Comparison of ENCODE assay signal across 16 mouse cellular contexts in the genomic region with DNA sequence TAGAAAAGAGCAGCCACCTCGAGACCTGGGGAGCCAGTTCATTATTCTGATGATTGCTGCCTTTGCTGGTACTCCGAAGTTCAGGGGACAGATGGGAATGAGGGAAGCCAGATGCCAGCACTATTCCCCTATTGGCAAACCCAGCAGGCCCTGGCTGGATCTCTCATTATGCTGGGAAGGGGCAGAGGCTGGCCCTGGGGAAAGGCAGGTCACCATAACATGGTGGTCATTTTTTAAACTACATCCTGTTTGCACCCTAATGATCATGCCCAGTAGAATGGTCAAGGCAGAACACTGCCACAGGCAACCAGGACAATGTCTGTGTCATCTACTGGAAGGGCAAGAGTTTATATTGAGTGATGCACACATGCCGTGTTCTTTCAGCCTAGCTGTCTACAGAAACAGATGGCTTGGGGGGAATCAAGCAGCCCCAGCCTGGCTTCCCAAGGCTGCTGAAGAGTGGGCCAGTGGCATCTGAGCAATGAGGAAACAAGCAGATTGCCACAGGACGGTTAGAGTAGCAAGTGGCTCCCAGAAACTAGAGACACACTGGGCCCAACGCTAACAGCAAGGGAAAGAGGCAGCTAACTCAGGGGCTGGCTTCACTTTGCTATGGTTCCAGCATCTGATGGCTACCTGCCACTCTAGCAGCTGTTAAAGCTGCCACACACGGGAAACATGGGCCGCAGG.
A peak's percentile ranks its signal among the peaks of the same experiment; 100 is the strongest.
DNase-seq lines count a peak whose midpoint lies in the region; ATAC-seq and TF ChIP-seq lines count a peak whose summit lies in the region.
"Had no signal": no experiment of that assay in that cellular context is flagged by ENCODE, and none has a peak within 500 bp of the region (broad histone marks: within the 10 kb centered on the region; RNA-seq: fewer than 3 reads in every experiment).

No protein-coding gene starts in this region.

- H3K4me2 ChIP-seq in midbrain, postnatal 0 days (ENCODE audit: low read depth, low read length, poor library complexity, severe bottlenecking): no peak overlapping the region
- H3K4me2 ChIP-seq in midbrain, embryonic 15.5 days: no peak overlapping the region
- H3K4me2 ChIP-seq: neural tube, embryonic 13.5 days had no signal

- TF ChIP-seq CTCF in midbrain, postnatal 0 days (IDR thresholded peaks at IDR 0.05): no peak

- 87% methylated on average over 7 of the region's 7 CpGs for WGBS in midbrain, postnatal 0 days
- WGBS in midbrain, embryonic 15.5 days: 74% methylated on average over 7 of the region's 7 CpGs

- H3K4me3 ChIP-seq in midbrain, postnatal 0 days (ENCODE audit: low read depth, low read length): no peak overlapping the region
- no peak overlapping the region for H3K4me3 ChIP-seq in midbrain, embryonic 15.5 days
- H3K4me3 ChIP-seq: neural tube, embryonic 13.5 days had no signal

- H3K9ac ChIP-seq in midbrain, postnatal 0 days (replicated peaks; ENCODE audit: low read length, poor library complexity, severe bottlenecking): no peak overlapping the region
- no peak overlapping the region for H3K9ac ChIP-seq in midbrain, embryonic 15.5 days
- H3K9ac ChIP-seq: neural tube, embryonic 13.5 days had no signal

- no peak overlapping the region; the same call in 1 of the 2 replicates for H3K27ac ChIP-seq in midbrain, postnatal 0 days (ENCODE audit: low read depth, low read length)
- H3K27ac ChIP-seq in midbrain, embryonic 15.5 days: no peak overlapping the region
- H3K27ac ChIP-seq: neural tube, embryonic 13.5 days had no signal

- H3K27me3 ChIP-seq in midbrain, postnatal 0 days (ENCODE audit: insufficient read depth, low read length): no peaks in the 10 kb centered on the region
- no peaks in the 10 kb centered on the region for H3K27me3 ChIP-seq in midbrain, embryonic 15.5 days (replicated peaks)
- H3K27me3 ChIP-seq: neural tube, embryonic 13.5 days had no signal

- 0 out of 2 replicates have a peak, but pooled peaks cover 8% of the 10 kb centered on the region for H3K4me1 ChIP-seq in midbrain, postnatal 0 days (ENCODE audit: insufficient read depth, low read length)
- H3K4me1 ChIP-seq in midbrain, embryonic 15.5 days: peaks cover 11% of the 10 kb centered on the region

- DNase-seq in midbrain, postnatal 0 days (ENCODE audit: low spot score): peak; percentile 66
- peak; percentile 60 for DNase-seq in cerebellum, adult 9-11 months
- peak; percentile 59 for DNase-seq in layer of hippocampus, adult 11-12 months (ENCODE audit: low spot score)
- peak; percentile 55 to 65 for DNase-seq in layer of hippocampus, postnatal 36 days
- DNase-seq in heart, adult 8-10 months (ENCODE audit: low spot score): no peak
- DNase-seq in right cerebral cortex, adult 18-20 months: no peak
- DNase-seq: adrenal gland, postnatal 36 days; gastrocnemius, postnatal 25 days; heart, postnatal 14 days; kidney, adult 18-20 months; lung, adult 18-20 months; lung, postnatal 36 days; right cerebral cortex, postnatal 25 days; thymus, postnatal 25 days had no signal

- H3K9me3 ChIP-seq in midbrain, postnatal 0 days (ENCODE audit: low read length): no peaks in the 10 kb centered on the region
- no peaks in the 10 kb centered on the region for H3K9me3 ChIP-seq in midbrain, embryonic 15.5 days
- H3K9me3 ChIP-seq: neural tube, embryonic 13.5 days had no signal

- H3K36me3 ChIP-seq in midbrain, postnatal 0 days (ENCODE audit: insufficient read depth, low read length): peaks cover 25% of the 10 kb centered on the region
- H3K36me3 ChIP-seq in midbrain, embryonic 15.5 days (replicated peaks): 0 out of 2 replicates have a peak, but pooled peaks cover 7% of the 10 kb centered on the region

- ATAC-seq in midbrain, postnatal 0 days (ENCODE audit: low FRiP score): no peak
- no peak for ATAC-seq in midbrain, embryonic 15.5 days (replicated peaks)

Comparison
In these comparisons a context has a peak if more than half of its experiments do, and no peak if none do; other contexts are left out.
1. DNase-seq: peak in midbrain, postnatal 0 days (single experiment), cerebellum, adult 9-11 months (single experiment), layer of hippocampus, adult 11-12 months (single experiment) and layer of hippocampus, postnatal 36 days (2 of 2); none in heart, adult 8-10 months (single experiment) and right cerebral cortex, adult 18-20 months (single experiment).